1 mouse cellular context compared by ENCODE assay signal in the genomic region with DNA sequence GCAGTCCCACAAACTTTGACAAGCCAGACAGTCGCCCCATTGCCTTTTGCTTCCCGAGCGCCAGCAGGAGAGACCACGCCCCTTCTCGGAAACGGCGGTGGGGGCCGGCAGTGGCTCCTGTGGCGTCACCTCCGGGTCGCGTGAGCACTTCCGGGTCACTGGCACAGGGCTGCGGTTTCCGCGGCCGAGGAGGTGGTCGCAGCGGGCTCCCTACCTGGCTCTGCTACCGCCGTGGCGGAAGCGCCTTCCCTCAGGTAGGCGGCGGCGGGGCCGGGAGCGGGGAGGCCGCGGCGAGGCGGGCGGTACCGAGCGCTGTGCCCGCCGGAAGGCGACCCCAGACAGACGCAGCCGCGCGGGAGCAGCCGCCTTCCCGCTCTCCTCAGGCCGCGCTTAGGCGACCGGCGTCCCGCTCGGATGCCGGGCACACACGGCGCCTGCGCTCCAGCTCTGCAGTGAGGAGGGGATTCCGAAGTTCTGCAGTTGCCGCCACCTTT.
TF ChIP-seq lines count a peak whose summit lies in the region.

TSS of gene Gtf2a2 (plus strand) at position 143 of the 494 bp plus-strand sequence.

TF ChIP-seq in CH12.LX, 34 proteins besides CTCF, POLR2A, EP300 and RAD21 (continued from another document):
- TF ChIP-seq BHLHE40 (IDR thresholded peaks at IDR 0.05; ENCODE audit: low read depth, low read length) (peak; percentile 95), JUN (IDR thresholded peaks at IDR 0.05; ENCODE audit: insufficient read depth, low read depth, low read length) (no peak), UBTF (IDR thresholded peaks at IDR 0.05; ENCODE audit: low read depth, low read length) (peak; percentile 56; the same call in 1 of the 2 replicates), NELFE (IDR thresholded peaks at IDR 0.05; ENCODE audit: low read depth, low read length) (peak; percentile 72; the same call in 1 of the 2 replicates), SMC3 (IDR thresholded peaks at IDR 0.05; ENCODE audit: low read depth, low read length) (no peak), SIN3A (IDR thresholded peaks at IDR 0.05; ENCODE audit: low read length) (peak; percentile 43; the same call in 1 of the 2 replicates), ETS1 (conservative IDR thresholded peaks at IDR 0.05; ENCODE audit: low read depth, low read length) (no peak; the same call in 1 of the 2 replicates), MXI1 (IDR thresholded peaks at IDR 0.05; ENCODE audit: low read depth, low read length) (peak; percentile 74; the same call in 1 of the 2 replicates), KAT2A (IDR thresholded peaks at IDR 0.05; ENCODE audit: insufficient replicate concordance, low read length) (peak; percentile 82; the same call in 1 of the 2 replicates), GABPA (IDR thresholded peaks at IDR 0.05; ENCODE audit: insufficient replicate concordance, low read depth, low read length) (no peak; the same call in 1 of the 2 replicates), MAX (IDR thresholded peaks at IDR 0.05; ENCODE audit: low read length) (no peak)
TF ChIP-seq in CH12.LX: peak in this region for 16.
